Mouse (Mus musculus) right cerebral cortex, postnatal 10 days (tissue): ENCODE data around the gene Dnm3.
"Not testable (repeated sequence)": the region's sequence is repeated elsewhere in the genome, so short reads cannot be mapped to it uniquely, and the experiment has no call there.

Source experiments
- DNase-seq, 2 experiments: peaks; one replicate each; pipeline ENCODE4 v3.0.0; 2021; ENCODE audit warnings: low spot score in 2 of 2

Gene Dnm3

GRCm38 (mm10) chr1:162428904-162429303 lies 48.9 kb downstream of the Dnm3 start:
- no peak for DNase-seq

- no peak for DNase-seq
Observed at GRCm38 (mm10) chr1:162425930-162426478, 51.8 kb downstream of the Dnm3 start.

- no peak for DNase-seq
Observed at GRCm38 (mm10) chr1:162422826-162423225, 55.0 kb downstream of the Dnm3 start.

GRCm38 (mm10) chr1:162413791-162414190 lies 64.0 kb downstream of the Dnm3 start:
- DNase-seq = no peak

DNA sequence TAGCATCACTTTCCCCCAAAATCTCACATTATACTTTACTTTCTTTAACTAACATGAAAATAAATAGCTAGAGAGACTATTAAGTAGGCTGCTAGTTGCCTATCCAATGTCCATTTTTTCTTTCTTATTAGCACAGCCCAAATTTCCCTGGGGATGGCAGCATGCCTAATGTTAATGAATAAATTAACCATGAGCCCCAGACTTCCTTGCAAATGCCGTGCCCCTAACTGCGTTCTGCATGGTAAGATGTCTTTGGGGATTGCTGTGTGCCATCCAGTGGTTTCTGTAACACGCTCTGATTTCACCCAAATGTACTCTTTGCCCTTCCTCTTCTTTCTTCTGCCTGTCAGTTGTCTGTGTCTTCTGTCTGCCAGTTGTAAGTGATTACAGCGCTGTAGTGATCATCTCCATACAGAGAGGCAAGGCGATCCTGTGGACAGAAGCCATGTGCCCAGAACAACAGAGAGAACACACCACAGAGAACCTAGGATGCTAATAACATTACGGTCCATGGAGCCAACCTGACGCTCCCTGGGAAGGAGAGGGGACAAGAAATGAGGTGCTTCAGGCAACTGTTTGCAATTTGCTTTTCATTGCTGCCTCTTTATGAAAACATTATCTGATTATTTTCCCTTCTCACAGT lies 64.9 kb downstream of the Dnm3 start:
- no peak for DNase-seq

DNA sequence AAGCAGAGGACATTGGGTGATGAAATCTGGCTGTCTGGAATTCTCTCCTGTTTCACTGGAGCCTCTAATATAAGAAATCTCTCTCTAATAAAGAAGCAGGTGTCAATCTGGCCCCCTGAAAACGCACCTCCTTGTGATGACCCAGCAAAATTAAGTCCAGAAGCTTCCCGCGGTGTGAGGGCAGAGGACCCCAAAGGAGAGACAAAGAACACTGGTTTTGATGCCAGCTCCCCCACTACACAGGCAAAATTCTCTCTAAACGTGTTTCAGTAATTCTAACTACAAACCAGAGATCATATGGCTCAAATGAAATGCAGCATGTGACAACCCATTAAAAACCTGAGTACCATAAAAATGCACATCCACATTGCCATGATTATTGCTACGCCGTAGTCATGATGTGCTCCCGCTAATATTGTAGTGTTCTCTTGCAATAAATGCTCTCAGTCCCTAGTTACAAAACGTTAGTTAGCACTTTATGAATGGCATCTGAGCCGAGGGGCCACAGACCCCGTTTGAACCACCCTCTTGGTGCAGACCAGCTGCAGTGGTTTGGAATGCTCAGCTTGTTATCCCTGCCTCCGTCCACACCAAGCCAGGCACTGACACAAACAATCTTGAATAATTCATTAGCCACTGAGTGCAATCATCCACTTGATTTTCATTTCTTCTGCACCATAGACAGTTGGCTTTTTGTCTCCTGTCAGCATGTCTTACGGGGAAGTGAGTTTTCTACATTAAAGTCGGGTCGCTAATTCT lies 67.4 kb downstream of the Dnm3 start:
- peak; percentile 44 for DNase-seq

GRCm38 (mm10) chr1:162394549-162394948 lies 83.3 kb downstream of the Dnm3 start:
- DNase-seq = no peak

DNA sequence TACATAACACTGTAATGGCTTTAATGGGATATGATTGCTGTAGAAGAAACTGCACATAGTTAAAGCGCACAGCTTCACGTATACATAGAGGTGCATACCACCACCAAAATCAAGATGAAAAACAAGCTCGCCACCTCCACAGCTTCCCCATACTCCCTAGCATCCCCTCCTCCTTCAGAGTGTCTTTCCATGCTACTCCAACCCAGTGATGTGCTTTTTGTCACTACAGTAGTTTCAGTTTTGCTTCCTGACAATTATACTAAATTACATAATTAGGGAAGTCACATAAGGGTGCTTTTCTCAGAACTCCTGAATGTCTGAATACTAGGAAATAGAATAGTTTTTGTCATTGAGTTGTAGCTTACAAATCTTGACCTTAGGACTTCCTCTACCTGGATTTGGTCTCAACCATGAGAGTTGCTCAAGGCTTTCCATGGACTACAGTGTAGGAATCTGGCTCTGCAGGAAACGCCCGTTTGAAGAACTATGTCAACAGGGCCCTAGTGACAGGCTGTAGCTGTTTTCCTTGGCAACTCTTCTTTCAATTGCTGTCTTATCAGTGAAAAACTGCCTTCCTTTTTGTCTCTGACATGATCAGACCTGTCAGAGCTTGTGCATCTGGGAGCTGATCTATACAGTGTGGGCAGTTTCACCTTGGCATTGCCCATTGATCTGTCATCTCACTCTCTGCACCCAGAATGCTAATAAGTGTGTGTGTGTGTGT lies 89.2 kb downstream of the Dnm3 start:
- no peak for DNase-seq

DNA sequence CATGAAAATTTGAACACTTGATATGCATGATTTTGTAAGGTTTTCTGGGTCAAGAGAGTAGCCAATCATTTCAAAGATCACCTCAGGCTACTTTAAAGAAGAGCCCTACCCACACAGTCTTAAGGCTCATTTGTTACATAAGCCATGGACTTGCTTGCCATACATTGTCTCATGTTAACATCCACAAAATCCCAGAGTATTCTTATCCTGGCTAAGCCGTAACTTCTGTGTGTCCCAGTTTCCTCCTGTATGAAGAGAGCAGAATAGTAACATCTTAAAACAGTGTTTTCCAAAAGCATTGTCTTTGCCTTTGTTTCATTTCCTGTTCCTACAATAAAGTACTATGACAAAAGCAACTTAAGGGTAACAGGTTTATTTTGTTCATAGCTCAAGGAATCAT lies 104.8 kb downstream of the Dnm3 start:
- DNase-seq = not testable (repeated sequence)

- DNase-seq = no peak
Observed at GRCm38 (mm10) chr1:162369726-162370125, 108.1 kb downstream of the Dnm3 start.

DNA sequence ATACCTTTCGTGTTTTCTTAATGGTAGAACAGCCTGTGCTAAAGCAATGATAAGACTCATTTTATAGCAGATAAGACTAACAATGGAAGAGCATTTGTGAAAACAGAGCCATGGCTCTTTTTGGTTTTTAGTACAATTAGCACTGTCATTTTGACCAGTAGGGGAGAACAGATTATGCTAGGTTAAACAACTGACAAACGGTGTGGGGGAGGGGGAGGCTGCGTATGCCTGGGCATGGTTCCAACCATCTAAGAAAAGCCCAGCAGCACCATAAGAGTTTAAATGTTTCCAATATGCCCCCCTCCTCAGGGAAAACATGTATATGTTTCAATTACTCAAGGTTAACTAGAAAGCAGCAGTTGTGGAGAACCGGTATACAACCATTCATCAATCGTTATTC lies 115.9 kb downstream of the Dnm3 start:
- peak; percentile 63 to 76 for DNase-seq

GRCm38 (mm10) chr1:162359270-162359669 lies 118.6 kb downstream of the Dnm3 start:
- DNase-seq = peak; percentile 78 to 81

- peak; percentile 57 to 60 for DNase-seq
Observed at GRCm38 (mm10) chr1:162358036-162358435, 119.8 kb downstream of the Dnm3 start.

- DNase-seq = no peak
Observed at GRCm38 (mm10) chr1:162356481-162356880, 121.4 kb downstream of the Dnm3 start.

- no peak for DNase-seq
Observed at GRCm38 (mm10) chr1:162354780-162355179, 123.1 kb downstream of the Dnm3 start.

DNA sequence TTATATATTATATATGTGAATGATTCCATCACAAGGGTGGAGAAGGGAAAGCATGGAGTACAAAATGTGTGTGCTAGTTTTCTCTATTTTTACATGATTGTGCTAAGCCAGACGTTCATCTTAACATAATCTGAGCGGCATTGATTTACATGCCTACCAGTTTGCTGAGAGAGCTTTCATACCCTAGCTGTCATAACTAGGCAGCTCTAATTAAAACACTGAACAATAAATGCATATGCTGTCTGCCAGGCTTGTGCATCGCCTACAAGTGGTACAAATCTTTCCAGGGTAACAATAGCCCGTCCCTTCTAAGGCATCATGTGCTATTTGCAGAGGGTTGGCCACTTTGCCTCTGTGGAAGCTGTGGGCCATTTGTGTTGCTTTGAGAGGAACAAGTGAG lies 124.0 kb downstream of the Dnm3 start:
- DNase-seq = no peak

- DNase-seq = no peak
Observed at GRCm38 (mm10) chr1:162349306-162349705, 128.5 kb downstream of the Dnm3 start.

- DNase-seq = peak in 1 of 2 experiments; percentile 9
Observed at GRCm38 (mm10) chr1:162346456-162347011, 131.3 kb downstream of the Dnm3 start.

DNA sequence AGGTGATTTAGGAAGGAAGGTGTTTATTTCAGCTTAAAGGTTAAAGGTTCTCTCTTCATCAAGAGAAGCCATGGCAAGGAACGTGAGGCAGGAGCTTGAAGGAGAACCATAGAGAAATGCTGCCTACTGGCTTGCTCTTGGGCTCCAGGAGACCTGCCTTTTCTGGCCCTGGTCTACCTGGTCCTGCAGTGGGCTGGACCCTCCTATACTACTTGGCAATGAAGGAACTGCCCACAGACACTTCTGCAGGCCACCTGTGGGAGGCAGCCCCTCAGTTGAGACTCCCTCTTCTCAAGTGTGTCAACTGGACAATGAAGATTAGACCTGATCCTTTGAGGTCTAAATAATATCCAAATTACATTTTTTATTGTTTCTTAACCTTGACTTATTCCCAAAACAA lies 140.7 kb downstream of the Dnm3 start:
- no peak for DNase-seq

DNA sequence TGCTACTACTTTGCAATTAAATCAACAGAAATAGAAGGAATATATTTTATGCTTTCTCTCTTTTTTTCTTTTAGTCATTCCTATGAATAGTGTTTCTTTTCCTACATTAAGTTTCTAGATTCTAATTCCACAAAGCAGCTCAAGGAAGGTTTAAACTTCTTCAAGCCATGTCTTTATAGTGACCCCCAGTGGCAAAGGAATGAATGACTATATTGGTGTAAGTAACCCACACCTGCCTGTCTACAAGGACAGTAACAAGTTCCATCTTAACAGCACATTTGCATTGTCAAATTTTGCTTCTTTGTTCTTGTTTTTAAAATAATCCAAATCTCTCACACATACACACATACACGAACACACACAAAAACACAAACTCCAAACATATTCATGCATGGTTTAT lies 141.2 kb downstream of the Dnm3 start:
- no peak for DNase-seq

DNA sequence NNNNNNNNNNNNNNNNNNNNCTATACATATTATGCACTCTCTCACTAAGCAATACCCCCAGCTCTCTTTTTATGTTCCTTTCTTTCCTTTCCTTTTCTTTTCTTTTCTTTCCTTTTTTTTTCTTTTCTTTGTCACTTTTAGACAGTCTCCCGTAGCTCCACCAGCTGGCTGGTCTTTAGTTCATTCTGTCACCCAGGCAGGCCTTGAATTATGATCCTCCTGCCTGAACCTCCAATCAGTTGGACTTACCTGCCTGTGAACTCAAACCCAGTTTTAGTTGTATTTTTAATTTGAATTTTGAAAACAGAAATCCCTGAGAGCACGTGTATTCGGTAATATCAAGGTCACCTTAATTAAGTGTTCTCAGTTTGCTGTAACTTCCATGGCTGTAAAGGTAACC lies 141.6 kb downstream of the Dnm3 start:
- no peak for DNase-seq

- no peak for DNase-seq
Observed at GRCm38 (mm10) chr1:162328673-162329072, 149.2 kb downstream of the Dnm3 start.
